Mouse (Mus musculus): ENCODE measurements around the gene Crtc1.
A peak's percentile ranks its signal among the peaks of the same experiment; 100 is the strongest.

The Crtc1 gene

DNA sequence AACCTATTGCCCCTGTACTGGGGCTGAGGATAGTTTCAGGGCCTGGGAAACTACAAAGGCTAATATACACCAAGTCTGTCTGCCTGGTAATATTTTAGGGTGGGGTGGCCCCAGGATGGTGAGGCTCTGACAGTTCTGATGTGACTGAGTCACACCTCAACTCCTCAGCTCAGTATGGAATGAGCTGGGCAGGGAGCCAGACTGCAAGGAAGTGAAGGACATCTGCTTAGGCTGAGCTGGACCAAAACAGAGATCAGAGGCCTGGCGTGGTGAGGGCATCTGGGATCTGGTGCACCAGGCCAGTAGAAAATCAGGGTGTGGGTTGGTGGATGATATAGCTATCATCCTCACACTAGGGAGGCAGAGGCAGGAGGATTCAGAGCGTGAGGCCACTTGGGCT lies 49.7 kb downstream of the Crtc1 start:
- DNase-seq (ENCODE audit: inconsistent ontology term): no peak

- DNase-seq (ENCODE audit: inconsistent ontology term): peak; percentile 70
These were observed 56.1 kb downstream of the Crtc1 start for GRCm38 (mm10) chr8:70383287-70383686.

DNA sequence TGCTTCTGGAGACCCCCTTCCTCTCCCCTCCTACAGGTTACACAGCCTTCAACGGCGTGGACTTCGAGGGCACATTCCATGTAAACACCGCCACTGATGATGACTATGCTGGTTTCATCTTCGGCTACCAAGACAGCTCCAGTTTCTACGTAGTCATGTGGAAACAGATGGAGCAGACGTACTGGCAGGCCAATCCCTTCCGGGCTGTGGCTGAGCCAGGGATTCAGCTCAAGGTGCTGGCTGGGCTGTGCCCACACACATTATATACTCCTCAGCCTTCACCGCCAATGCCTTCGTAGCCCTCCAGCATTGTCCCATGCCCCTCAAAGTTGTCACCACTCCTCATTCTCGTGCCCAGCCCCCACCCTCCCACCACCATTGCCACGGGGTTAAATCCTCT lies 59.3 kb downstream of the Crtc1 start:
- DNase-seq (ENCODE audit: inconsistent ontology term): no peak

DNA sequence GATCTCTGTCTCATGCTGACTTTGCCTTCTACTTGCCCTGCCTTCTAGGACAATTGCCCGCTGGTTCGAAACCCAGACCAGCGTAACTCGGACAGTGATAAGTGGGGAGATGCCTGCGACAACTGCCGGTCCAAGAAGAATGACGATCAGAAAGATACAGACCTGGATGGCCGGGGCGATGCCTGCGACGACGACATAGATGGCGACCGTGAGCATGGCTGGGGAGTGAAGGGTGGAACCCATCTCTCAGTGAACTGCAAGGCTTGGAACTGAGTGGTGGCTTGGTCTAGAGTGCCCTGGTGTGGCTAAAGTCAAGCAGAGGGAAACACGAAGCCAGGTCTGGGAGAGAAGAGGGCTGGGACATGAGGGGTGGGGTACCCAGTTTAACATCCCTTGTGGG lies 62.3 kb downstream of the Crtc1 start:
- DNase-seq (ENCODE audit: inconsistent ontology term): no peak

- no peak for DNase-seq (ENCODE audit: inconsistent ontology term)
These were observed 63.1 kb downstream of the Crtc1 start for GRCm38 (mm10) chr8:70376275-70376741.

DNA sequence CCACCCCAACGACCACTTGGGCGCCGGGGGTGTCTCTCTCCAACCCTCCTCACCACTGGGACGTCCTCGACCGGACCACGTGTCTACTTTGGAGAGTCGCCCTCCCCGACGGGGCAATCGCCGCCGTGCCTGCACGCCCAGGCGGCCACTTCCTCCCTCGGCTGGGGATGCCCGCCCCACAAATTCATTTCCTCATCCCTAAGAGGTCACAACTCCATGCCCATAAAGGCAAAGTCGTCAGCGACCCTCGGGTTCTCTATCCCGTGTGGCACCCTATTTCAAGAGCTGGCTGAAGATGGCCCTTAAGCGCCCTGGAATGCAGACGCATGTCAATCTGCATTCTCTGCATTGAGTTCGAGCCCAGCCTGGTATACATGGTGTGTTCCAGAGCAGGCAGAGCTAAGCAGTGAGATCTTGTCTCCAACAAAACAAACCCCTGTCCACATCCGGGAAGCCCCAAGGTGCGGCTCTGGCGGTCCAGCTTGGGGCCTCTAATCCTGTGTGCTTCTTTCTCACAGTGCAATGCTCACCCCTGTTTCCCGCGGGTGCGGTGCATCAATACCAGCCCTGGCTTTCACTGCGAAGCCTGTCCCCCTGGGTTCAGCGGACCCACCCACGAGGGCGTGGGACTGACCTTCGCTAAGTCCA lies 64.0 kb downstream of the Crtc1 start:
- no peak for DNase-seq (ENCODE audit: inconsistent ontology term)

GRCm38 (mm10) chr8:70374318-70374927 lies 65.0 kb downstream of the Crtc1 start:
- DNase-seq (ENCODE audit: inconsistent ontology term): peak; percentile 90

GRCm38 (mm10) chr8:70373397-70374317 lies 65.7 kb downstream of the Crtc1 start, which contains the start of gene Comp:
Gene Comp, plus strand, starts transcription at chr8:70373558.
- DNase-seq (ENCODE audit: inconsistent ontology term): no peak

- DNase-seq (ENCODE audit: inconsistent ontology term): peak; percentile 54
These were observed 67.4 kb downstream of the Crtc1 start for GRCm38 (mm10) chr8:70371951-70372350.

- peak; percentile 51 for DNase-seq (ENCODE audit: inconsistent ontology term)
These were observed 68.9 kb downstream of the Crtc1 start for GRCm38 (mm10) chr8:70370476-70370875.

- no peak for DNase-seq (ENCODE audit: inconsistent ontology term)
These were observed 72.8 kb downstream of the Crtc1 start for GRCm38 (mm10) chr8:70366588-70366987.

DNA sequence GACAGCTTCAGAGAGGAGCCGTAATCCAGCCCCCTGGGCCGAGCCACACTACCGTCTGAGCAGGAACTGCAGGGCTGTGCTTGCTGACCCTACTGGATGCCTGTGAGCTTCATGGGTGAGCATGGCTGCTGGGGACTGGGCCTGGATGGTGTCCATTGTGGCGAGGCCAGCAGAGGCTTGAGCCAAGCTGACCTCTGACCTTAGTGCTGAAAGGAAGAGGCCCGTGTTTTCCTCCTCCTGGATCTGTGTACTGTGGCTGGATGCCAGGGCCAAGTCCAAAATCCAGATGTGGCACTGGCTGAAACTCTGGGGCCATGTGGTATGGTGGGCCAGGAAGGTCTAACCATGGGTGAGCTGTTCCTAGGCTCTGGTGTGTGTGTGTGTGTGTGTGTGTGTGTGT lies 75.3 kb downstream of the Crtc1 start:
- no peak for DNase-seq (ENCODE audit: inconsistent ontology term)

GRCm38 (mm10) chr8:70361484-70362032 lies 77.8 kb downstream of the Crtc1 start:
- DNase-seq (ENCODE audit: inconsistent ontology term): no peak

DNA sequence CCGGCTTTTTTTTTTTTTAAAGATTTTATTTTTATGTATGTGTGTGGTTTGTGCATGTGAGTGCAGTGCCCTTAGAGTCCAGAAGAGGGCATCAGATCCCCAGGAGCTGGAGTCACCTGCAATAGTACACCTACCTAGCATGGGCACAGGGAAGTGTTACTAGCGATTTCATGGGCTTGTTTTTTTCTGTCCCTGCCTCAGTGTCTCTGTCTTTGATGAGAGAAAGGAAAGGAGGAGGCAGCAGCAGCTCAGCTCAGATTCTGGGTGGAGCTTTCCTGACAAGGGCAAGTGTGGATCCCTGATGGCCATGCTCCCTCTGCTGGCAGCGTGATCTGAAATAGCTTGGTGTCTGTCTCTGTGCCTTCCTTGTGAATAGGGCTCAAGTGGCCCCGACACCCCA lies 78.6 kb downstream of the Crtc1 start:
- peak; percentile 35 for DNase-seq (ENCODE audit: inconsistent ontology term)

DNA sequence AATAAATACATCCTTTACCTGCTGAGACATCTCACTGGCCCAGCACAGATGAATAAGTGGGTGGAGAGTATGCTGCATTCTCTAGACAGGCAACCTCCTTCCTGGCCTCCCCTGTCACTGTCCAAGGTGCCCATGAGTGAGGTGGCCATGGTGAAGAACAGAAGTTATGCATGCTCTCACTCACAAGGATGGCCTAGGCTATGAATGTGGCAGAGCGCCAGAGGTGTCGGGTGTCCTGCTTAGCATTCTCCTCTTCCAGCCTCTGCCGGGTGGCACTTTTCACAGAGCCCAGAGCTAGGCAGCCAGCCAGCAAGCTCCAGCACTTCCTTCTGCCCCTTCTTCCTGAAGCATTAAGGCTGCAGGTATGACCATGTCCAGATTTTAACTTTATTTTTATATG lies 80.0 kb downstream of the Crtc1 start:
- DNase-seq (ENCODE audit: inconsistent ontology term): peak; percentile 40

DNA sequence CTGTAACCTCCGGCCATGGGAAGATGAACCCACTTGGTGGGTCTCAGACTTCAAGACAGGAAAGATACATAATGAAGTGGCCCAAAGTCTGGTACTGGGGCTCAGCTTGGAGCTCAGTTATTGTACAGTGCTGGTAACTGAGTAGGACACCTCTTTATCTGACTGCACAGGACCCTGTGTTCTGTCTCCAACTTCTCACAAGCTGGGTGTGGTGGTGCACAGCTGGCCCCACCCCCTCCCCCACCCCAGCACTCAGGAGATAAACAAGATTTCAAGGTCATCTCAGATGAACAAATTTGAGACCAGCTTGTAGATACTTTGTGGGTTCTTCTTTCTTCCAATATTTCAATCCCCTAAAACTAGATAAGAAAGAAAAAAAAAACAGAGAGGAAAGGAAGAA lies 83.3 kb downstream of the Crtc1 start:
- DNase-seq (ENCODE audit: inconsistent ontology term): no peak

DNA sequence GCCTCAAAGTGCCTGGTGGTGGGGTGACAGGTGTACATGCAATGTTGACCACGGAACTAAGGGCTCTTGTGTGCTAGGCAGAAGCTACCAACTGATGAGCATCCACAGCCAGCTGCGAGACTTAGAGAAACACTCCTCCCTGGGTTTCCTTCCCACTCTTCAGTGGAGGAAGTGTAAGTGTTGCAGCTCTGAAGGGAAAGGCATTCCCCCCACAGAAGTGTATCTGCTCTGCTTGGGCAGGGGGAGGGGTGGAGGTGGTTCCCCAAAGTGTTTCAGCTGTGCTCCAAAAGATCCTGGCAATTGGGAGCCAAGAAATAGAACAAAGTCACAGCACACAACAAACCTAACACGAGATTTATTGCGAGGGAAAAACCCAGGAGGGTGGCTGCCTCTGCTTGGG lies 85.4 kb downstream of the Crtc1 start:
- no peak for DNase-seq (ENCODE audit: inconsistent ontology term)

DNA sequence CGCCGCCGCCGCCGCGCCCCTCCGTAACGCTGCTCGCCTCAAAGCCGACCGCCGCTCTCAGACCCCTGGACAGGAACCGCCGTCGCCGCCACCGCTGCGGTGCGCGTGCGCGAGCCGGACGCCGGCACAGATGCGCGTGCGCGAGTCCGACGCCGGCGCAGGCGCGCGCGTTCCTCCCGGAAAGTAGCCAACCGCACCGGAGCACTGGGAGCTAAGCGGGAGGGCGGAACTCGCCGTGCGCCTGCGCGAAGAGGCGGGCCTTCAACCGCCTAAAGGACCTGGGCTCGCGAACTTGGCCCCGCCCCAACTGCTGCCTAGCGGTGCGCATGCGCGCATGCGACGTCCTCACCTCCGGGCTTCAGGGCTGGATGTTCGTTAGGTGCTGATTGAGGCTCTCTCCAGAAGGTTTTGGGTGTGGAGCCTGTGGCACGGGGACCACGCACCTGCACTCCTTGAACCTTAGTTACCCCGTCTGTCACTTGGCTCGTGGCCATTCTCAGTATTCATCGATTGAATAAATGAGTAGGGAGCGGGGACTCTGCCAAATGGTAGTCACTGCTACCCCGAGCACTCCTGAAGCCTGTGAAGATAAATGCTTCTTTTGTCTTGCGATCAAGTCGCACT lies 86.1 kb downstream of the Crtc1 start, which contains the start of gene Upf1:
Upf1 (minus strand) TSS at position 85 of the 624 bp plus-strand sequence.
- DNase-seq (ENCODE audit: inconsistent ontology term): peak; percentile 99

- DNase-seq (ENCODE audit: inconsistent ontology term): peak; percentile 47
These were observed 86.7 kb downstream of the Crtc1 start for GRCm38 (mm10) chr8:70352657-70353151.

- DNase-seq (ENCODE audit: inconsistent ontology term): no peak
These were observed 87.4 kb downstream of the Crtc1 start for GRCm38 (mm10) chr8:70352000-70352384.
